Mouse (Mus musculus): Measurements from ENCODE around the gene Prkn. TPM values are rescaled to one million over a fixed set of nuclear protein-coding genes. Genes with fewer than 3 reads are reported as not detected.
"Not testable (repeated sequence)": the region's sequence is repeated elsewhere in the genome, so short reads cannot be mapped to it uniquely, and the experiment has no call there.

Gene Prkn
- polyA plus RNA-seq, 1 experiment from 2014 or later = 3.5 TPM

- H3K9me3 ChIP-seq (ENCODE audit: control insufficient read depth, low read length) = no peaks in the 10 kb centered on the region
- H3K27ac ChIP-seq (replicated peaks in 1 of 2; ENCODE audit: control insufficient read depth in 1 of 2, insufficient read depth in 1 of 2, low read depth in 2 of 2, low read length in 2 of 2) = no peak overlapping the region
- H3K4me3 ChIP-seq (ENCODE audit: control insufficient read depth in 1 of 2, insufficient read depth in 1 of 2, low read depth in 1 of 2, low read length in 2 of 2) = no peak overlapping the region
- WGBS = 81% methylated on average over 4 of the region's 4 CpGs
- H3K36me3 ChIP-seq (ENCODE audit: control insufficient read depth, insufficient read depth, low read length) = no peaks in the 10 kb centered on the region
- H3K4me2 ChIP-seq (ENCODE audit: low read length) = no peak overlapping the region
- ATAC-seq (ENCODE audit: insufficient number of reproducible peaks, insufficient read depth, low FRiP score, low read depth) = no peak
- no peaks in the 10 kb centered on the region for H3K27me3 ChIP-seq (ENCODE audit: control insufficient read depth, insufficient read depth, low read length)
- peaks cover 14 to 15% of the 10 kb centered on the region in 2 experiments for H3K4me1 ChIP-seq (ENCODE audit: control insufficient read depth in 2 of 2, insufficient read depth in 2 of 2, low read length in 2 of 2)
- H3K9ac ChIP-seq (ENCODE audit: low read length) = no peak overlapping the region
These were observed 1149.1 kb downstream of the Prkn start for GRCm38 (mm10) chr17:11989296-11989695.

- peaks cover 14 to 15% of the 10 kb centered on the region in 2 experiments for H3K4me1 ChIP-seq (ENCODE audit: control insufficient read depth in 2 of 2, insufficient read depth in 2 of 2, low read length in 2 of 2)
- 83% methylated on average over 11 of the region's 11 CpGs for WGBS
- no peak for ATAC-seq (ENCODE audit: insufficient number of reproducible peaks, insufficient read depth, low FRiP score, low read depth)
- H3K36me3 ChIP-seq (ENCODE audit: control insufficient read depth, insufficient read depth, low read length) = no peaks in the 10 kb centered on the region
- no peak overlapping the region for H3K27ac ChIP-seq (replicated peaks in 1 of 2; ENCODE audit: control insufficient read depth in 1 of 2, insufficient read depth in 1 of 2, low read depth in 2 of 2, low read length in 2 of 2)
- H3K9ac ChIP-seq (ENCODE audit: low read length) = no peak overlapping the region
- H3K9me3 ChIP-seq (ENCODE audit: control insufficient read depth, low read length) = no peaks in the 10 kb centered on the region
- no peak overlapping the region for H3K4me3 ChIP-seq (ENCODE audit: control insufficient read depth in 1 of 2, insufficient read depth in 1 of 2, low read depth in 1 of 2, low read length in 2 of 2)
- no peak overlapping the region for H3K4me2 ChIP-seq (ENCODE audit: low read length)
- no peaks in the 10 kb centered on the region for H3K27me3 ChIP-seq (ENCODE audit: control insufficient read depth, insufficient read depth, low read length)
These were observed 1150.4 kb downstream of the Prkn start for GRCm38 (mm10) chr17:11990386-11991087.

GRCm38 (mm10) chr17:11993249-11993648 is 1153.1 kb downstream of the Prkn start:
- H3K27me3 ChIP-seq (ENCODE audit: control insufficient read depth, insufficient read depth, low read length) = no peaks in the 10 kb centered on the region
- H3K4me2 ChIP-seq (ENCODE audit: low read length) = no peak overlapping the region
- no peak for ATAC-seq (ENCODE audit: insufficient number of reproducible peaks, insufficient read depth, low FRiP score, low read depth)
- 31% methylated on average over 8 of the region's 8 CpGs for WGBS
- H3K9ac ChIP-seq (ENCODE audit: low read length) = no peak overlapping the region
- H3K36me3 ChIP-seq (ENCODE audit: control insufficient read depth, insufficient read depth, low read length) = no peaks in the 10 kb centered on the region
- H3K4me1 ChIP-seq (ENCODE audit: control insufficient read depth in 2 of 2, insufficient read depth in 2 of 2, low read length in 2 of 2) = peaks cover 9 to 17% of the 10 kb centered on the region in 2 experiments; a peak in 3 of 4 replicates
- H3K4me3 ChIP-seq (ENCODE audit: control insufficient read depth in 1 of 2, insufficient read depth in 1 of 2, low read depth in 1 of 2, low read length in 2 of 2) = no peak overlapping the region
- H3K9me3 ChIP-seq (ENCODE audit: control insufficient read depth, low read length) = no peaks in the 10 kb centered on the region
- no peak overlapping the region for H3K27ac ChIP-seq (replicated peaks in 1 of 2; ENCODE audit: control insufficient read depth in 1 of 2, insufficient read depth in 1 of 2, low read depth in 2 of 2, low read length in 2 of 2)

GRCm38 (mm10) chr17:11994252-11994651 is 1154.1 kb downstream of the Prkn start:
- 69% methylated on average over 3 of the region's 3 CpGs for WGBS
- no peaks in the 10 kb centered on the region for H3K9me3 ChIP-seq (ENCODE audit: control insufficient read depth, low read length)

GRCm38 (mm10) chr17:11994754-11995153 is 1154.6 kb downstream of the Prkn start:
- H3K27ac ChIP-seq (replicated peaks in 1 of 2; ENCODE audit: control insufficient read depth in 1 of 2, insufficient read depth in 1 of 2, low read depth in 2 of 2, low read length in 2 of 2); H3K4me3 ChIP-seq (ENCODE audit: control insufficient read depth in 1 of 2, insufficient read depth in 1 of 2, low read depth in 1 of 2, low read length in 2 of 2); ATAC-seq (ENCODE audit: insufficient number of reproducible peaks, insufficient read depth, low FRiP score, low read depth); H3K27me3 ChIP-seq (ENCODE audit: control insufficient read depth, insufficient read depth, low read length); H3K4me2 ChIP-seq (ENCODE audit: low read length); H3K9me3 ChIP-seq (ENCODE audit: control insufficient read depth, low read length); H3K36me3 ChIP-seq (ENCODE audit: control insufficient read depth, insufficient read depth, low read length); H3K4me1 ChIP-seq (ENCODE audit: control insufficient read depth in 2 of 2, insufficient read depth in 2 of 2, low read length in 2 of 2); H3K9ac ChIP-seq (ENCODE audit: low read length): not testable (repeated sequence)
- 69% methylated on average over 3 of the region's 3 CpGs for WGBS

More at GRCm38 (mm10) chr17:11994252-11994651, 1154.1 kb downstream of the Prkn start:
- no peak overlapping the region for H3K4me3 ChIP-seq (ENCODE audit: control insufficient read depth in 1 of 2, insufficient read depth in 1 of 2, low read depth in 1 of 2, low read length in 2 of 2)
- H3K4me2 ChIP-seq (ENCODE audit: low read length) = no peak overlapping the region
- no peak overlapping the region for H3K9ac ChIP-seq (ENCODE audit: low read length)
- H3K27ac ChIP-seq (replicated peaks in 1 of 2; ENCODE audit: control insufficient read depth in 1 of 2, insufficient read depth in 1 of 2, low read depth in 2 of 2, low read length in 2 of 2) = no peak overlapping the region
- H3K36me3 ChIP-seq (ENCODE audit: control insufficient read depth, insufficient read depth, low read length) = no peaks in the 10 kb centered on the region
- H3K4me1 ChIP-seq (ENCODE audit: control insufficient read depth in 2 of 2, insufficient read depth in 2 of 2, low read length in 2 of 2) = peaks cover 0 to 7% of the 10 kb centered on the region in 2 experiments; a peak in 1 of 4 replicates
- no peaks in the 10 kb centered on the region for H3K27me3 ChIP-seq (ENCODE audit: control insufficient read depth, insufficient read depth, low read length)
- no peak for ATAC-seq (ENCODE audit: insufficient number of reproducible peaks, insufficient read depth, low FRiP score, low read depth)

GRCm38 (mm10) chr17:11995522-11995921 is 1155.3 kb downstream of the Prkn start:
- Histone ChIP-seq H3K27me3 (ENCODE audit: control insufficient read depth, insufficient read depth, low read length) (no peaks in the 10 kb centered on the region), H3K36me3 (ENCODE audit: control insufficient read depth, insufficient read depth, low read length) (no peaks in the 10 kb centered on the region), H3K4me1 (ENCODE audit: control insufficient read depth in 2 of 2, insufficient read depth in 2 of 2, low read length in 2 of 2) (peaks cover 0 to 7% of the 10 kb centered on the region in 2 experiments; a peak in 1 of 4 replicates), H3K4me2 (ENCODE audit: low read length) (no peak overlapping the region), H3K9ac (ENCODE audit: low read length) (no peak overlapping the region), H3K4me3 (ENCODE audit: control insufficient read depth in 1 of 2, insufficient read depth in 1 of 2, low read depth in 1 of 2, low read length in 2 of 2) (no peak overlapping the region), H3K9me3 (ENCODE audit: control insufficient read depth, low read length) (no peaks in the 10 kb centered on the region), H3K27ac (replicated peaks in 1 of 2; ENCODE audit: control insufficient read depth in 1 of 2, insufficient read depth in 1 of 2, low read depth in 2 of 2, low read length in 2 of 2) (no peak overlapping the region)
- no peak for ATAC-seq (ENCODE audit: insufficient number of reproducible peaks, insufficient read depth, low FRiP score, low read depth)
- WGBS = 78% methylated on average over 3 of the region's 3 CpGs

GRCm38 (mm10) chr17:11996311-11996710 is 1156.1 kb downstream of the Prkn start:
- Histone ChIP-seq H3K27ac (replicated peaks in 1 of 2; ENCODE audit: control insufficient read depth in 1 of 2, insufficient read depth in 1 of 2, low read depth in 2 of 2, low read length in 2 of 2) (no peak overlapping the region), H3K4me3 (ENCODE audit: control insufficient read depth in 1 of 2, insufficient read depth in 1 of 2, low read depth in 1 of 2, low read length in 2 of 2) (no peak overlapping the region), H3K9me3 (ENCODE audit: control insufficient read depth, low read length) (no peaks in the 10 kb centered on the region), H3K27me3 (ENCODE audit: control insufficient read depth, insufficient read depth, low read length) (no peaks in the 10 kb centered on the region), H3K9ac (ENCODE audit: low read length) (no peak overlapping the region), H3K4me1 (ENCODE audit: control insufficient read depth in 2 of 2, insufficient read depth in 2 of 2, low read length in 2 of 2) (peaks cover 0 to 7% of the 10 kb centered on the region in 2 experiments; a peak in 1 of 4 replicates), H3K4me2 (ENCODE audit: low read length) (no peak overlapping the region), H3K36me3 (ENCODE audit: control insufficient read depth, insufficient read depth, low read length) (no peaks in the 10 kb centered on the region)
- ATAC-seq (ENCODE audit: insufficient number of reproducible peaks, insufficient read depth, low FRiP score, low read depth) = no peak
- WGBS = 11% methylated on average over 9 of the region's 9 CpGs

- ATAC-seq (ENCODE audit: insufficient number of reproducible peaks, insufficient read depth, low FRiP score, low read depth) = no peak
These were observed 1160.1 kb downstream of the Prkn start for GRCm38 (mm10) chr17:12000285-12000684.

More at GRCm38 (mm10) chr17:12000285-12000684, 1160.1 kb downstream of the Prkn start:
- Histone ChIP-seq H3K27me3 (ENCODE audit: control insufficient read depth, insufficient read depth, low read length) (no peaks in the 10 kb centered on the region), H3K4me2 (ENCODE audit: low read length) (no peak overlapping the region), H3K27ac (replicated peaks in 1 of 2; ENCODE audit: control insufficient read depth in 1 of 2, insufficient read depth in 1 of 2, low read depth in 2 of 2, low read length in 2 of 2) (no peak overlapping the region), H3K4me1 (ENCODE audit: control insufficient read depth in 2 of 2, insufficient read depth in 2 of 2, low read length in 2 of 2) (peaks cover 0 to 7% of the 10 kb centered on the region in 2 experiments; a peak in 1 of 4 replicates), H3K9me3 (ENCODE audit: control insufficient read depth, low read length) (no peaks in the 10 kb centered on the region), H3K4me3 (ENCODE audit: control insufficient read depth in 1 of 2, insufficient read depth in 1 of 2, low read depth in 1 of 2, low read length in 2 of 2) (no peak overlapping the region), H3K36me3 (ENCODE audit: control insufficient read depth, insufficient read depth, low read length) (no peaks in the 10 kb centered on the region), H3K9ac (ENCODE audit: low read length) (no peak overlapping the region)
- 72% methylated on average over 9 of the region's 9 CpGs for WGBS
